In genomic region chr17:23737493-23738445, GRCm38 (mm10) we compare ENCODE assay signal across 8 mouse cellular contexts. TPM values are rescaled to one million over a fixed set of nuclear protein-coding genes. Genes with fewer than 3 reads are reported as not detected.
DNase-seq lines count a peak whose midpoint lies in the region; ATAC-seq and TF ChIP-seq lines count a peak whose summit lies in the region.

No protein-coding gene starts in this region.

- H3K4me3 ChIP-seq in kidney, embryonic 16.5 days (ENCODE audit: low read length) = no peak overlapping the region
- peak overlapping the region; percentile 76; the same call in 1 of the 2 replicates for H3K4me3 ChIP-seq in hindbrain, embryonic 13.5 days
- no peak overlapping the region for H3K4me3 ChIP-seq in myocyte

- peaks cover 24% of the 10 kb centered on the region for H3K36me3 ChIP-seq in kidney, embryonic 16.5 days (ENCODE audit: insufficient read depth, low read length)
- H3K36me3 ChIP-seq in hindbrain, embryonic 13.5 days = peaks cover 31% of the 10 kb centered on the region
- H3K36me3 ChIP-seq in myocyte (ENCODE audit: control insufficient read depth, insufficient read depth) = peaks cover 3% of the 10 kb centered on the region

- no peaks in the 10 kb centered on the region for H3K9me3 ChIP-seq in kidney, embryonic 16.5 days (ENCODE audit: low read length)
- H3K9me3 ChIP-seq in hindbrain, embryonic 13.5 days = no peaks in the 10 kb centered on the region

- 0 out of 2 replicates have a peak overlapping the region, but pooled peaks have one; percentile 14 for H3K9ac ChIP-seq in kidney, embryonic 16.5 days (replicated peaks; ENCODE audit: low read length)
- peak overlapping the region; percentile 58 for H3K9ac ChIP-seq in hindbrain, embryonic 13.5 days

- no peak overlapping the region for H3ac ChIP-seq in myocyte (ENCODE audit: control insufficient read depth, insufficient read length)

- no peak overlapping the region for H3K27ac ChIP-seq in kidney, embryonic 16.5 days (ENCODE audit: low read length)
- no peak overlapping the region for H3K27ac ChIP-seq in hindbrain, embryonic 13.5 days

- H3K27me3 ChIP-seq in kidney, embryonic 16.5 days (ENCODE audit: insufficient read depth, low read length) = peaks cover 22% of the 10 kb centered on the region
- H3K27me3 ChIP-seq in hindbrain, embryonic 13.5 days = peaks cover 23% of the 10 kb centered on the region
- peaks cover 12% of the 10 kb centered on the region for H3K27me3 ChIP-seq in myocyte (ENCODE audit: control insufficient read depth, insufficient read depth, insufficient read length)

- no peak for DNase-seq in kidney, adult 8-10 months
- DNase-seq in MN1 (ENCODE audit: low spot score) = peak; percentile 42
- no peak for DNase-seq in thymus, postnatal 25 days
- DNase-seq in T-cell, adult 2 months (ENCODE audit: low spot score) = no peak
- no peak for DNase-seq in kidney, adult 11 months

- peaks cover 29% of the 10 kb centered on the region for H3K4me1 ChIP-seq in kidney, embryonic 16.5 days (ENCODE audit: insufficient read depth, low read length)
- H3K4me1 ChIP-seq in hindbrain, embryonic 13.5 days (replicated peaks) = peaks cover 38% of the 10 kb centered on the region

- no peaks in the 10 kb centered on the region for H3K79me2 ChIP-seq in myocyte (ENCODE audit: control insufficient read depth, insufficient read depth)

- WGBS in kidney, embryonic 16.5 days = 62% methylated on average over 15 of the region's 15 CpGs
- 66% methylated on average over 15 of the region's 15 CpGs for WGBS in hindbrain, embryonic 13.5 days

- no peak for TF ChIP-seq POLR2A in myocyte (IDR thresholded peaks at IDR 0.05; ENCODE audit: insufficient read length, low read depth)

- no peak overlapping the region for H3K4me2 ChIP-seq in kidney, embryonic 16.5 days (replicated peaks; ENCODE audit: low read depth, low read length)
- peak overlapping the region; percentile 88 for H3K4me2 ChIP-seq in hindbrain, embryonic 13.5 days
- H3K4me2 ChIP-seq in myocyte (ENCODE audit: low read depth) = no peak overlapping the region

- no peak for ATAC-seq in kidney, embryonic 16.5 days (ENCODE audit: low FRiP score, low TSS enrichment)
- no peak for ATAC-seq in hindbrain, embryonic 13.5 days (ENCODE audit: low FRiP score)

TF ChIP-seq in myocyte, 11 proteins besides CTCF, POLR2A, EP300 and RAD21:
- TF ChIP-seq POLR2AphosphoS2 (IDR thresholded peaks at IDR 0.05; ENCODE audit: insufficient read length, low read depth) (peak; percentile 71), MAX (IDR thresholded peaks at IDR 0.05; ENCODE audit: low read depth) (no peak)

RNA-seq across cellular contexts. Expression of gene Paqr4, which starts 2.9 kb away (rescaled TPM):
- polyA plus RNA-seq in kidney, embryonic 16.5 days (2015; fragmentation: Nextera tagmentation; extraction: Ambion mirVana) = 22.9 and 25.4 TPM in 2 replicates
- polyA plus RNA-seq in hindbrain, embryonic 13.5 days (2015; fragmentation: Nextera tagmentation; extraction: Ambion mirVana) = 54.3 and 58.2 TPM in 2 replicates
- 15.4 TPM for polyA plus RNA-seq in myocyte (2012; fragmentation: generic; extraction: Trizol)

RNA-seq across cellular contexts. Expression of gene Kremen2, which starts 7.9 kb away (rescaled TPM):
- polyA plus RNA-seq in kidney, embryonic 16.5 days (2015; fragmentation: Nextera tagmentation; extraction: Ambion mirVana) = 0.81 and 1.3 TPM in 2 replicates
- polyA plus RNA-seq in hindbrain, embryonic 13.5 days (2015; fragmentation: Nextera tagmentation; extraction: Ambion mirVana) = 0.55 and 0.83 TPM in 2 replicates
- 0.88 TPM for polyA plus RNA-seq in myocyte (2012; fragmentation: generic; extraction: Trizol)

RNA-seq across cellular contexts. Expression of gene Pkmyt1, which starts 11.6 kb away (rescaled TPM):
- 53.0 and 56.2 TPM in 2 replicates for polyA plus RNA-seq in kidney, embryonic 16.5 days (2015; fragmentation: Nextera tagmentation; extraction: Ambion mirVana)
- 18.0 and 18.8 TPM in 2 replicates for polyA plus RNA-seq in hindbrain, embryonic 13.5 days (2015; fragmentation: Nextera tagmentation; extraction: Ambion mirVana)
- 11.5 TPM for polyA plus RNA-seq in myocyte (2012; fragmentation: generic; extraction: Trizol)

RNA-seq across cellular contexts. Expression of gene 1520401A03Rik, which starts 15.2 kb away (rescaled TPM):
- 0.15 and 0.61 TPM in 2 replicates for polyA plus RNA-seq in kidney, embryonic 16.5 days (2015; fragmentation: Nextera tagmentation; extraction: Ambion mirVana)
- polyA plus RNA-seq in hindbrain, embryonic 13.5 days (2015; fragmentation: Nextera tagmentation; extraction: Ambion mirVana) = 0.06 and 0.27 TPM in 2 replicates
- 0.40 TPM for polyA plus RNA-seq in myocyte (2012; fragmentation: generic; extraction: Trizol)

RNA-seq across cellular contexts. Expression of gene Flywch1, which starts 33.6 kb away (rescaled TPM):
- 101 and 104 TPM in 2 replicates for polyA plus RNA-seq in kidney, embryonic 16.5 days (2015; fragmentation: Nextera tagmentation; extraction: Ambion mirVana)
- polyA plus RNA-seq in hindbrain, embryonic 13.5 days (2015; fragmentation: Nextera tagmentation; extraction: Ambion mirVana) = 224 and 228 TPM in 2 replicates
- polyA plus RNA-seq in myocyte (2012; fragmentation: generic; extraction: Trizol) = 43.5 TPM
